Mouse (Mus musculus): Measurements from ENCODE around the gene Glis1.

Glis1 gene

DNA sequence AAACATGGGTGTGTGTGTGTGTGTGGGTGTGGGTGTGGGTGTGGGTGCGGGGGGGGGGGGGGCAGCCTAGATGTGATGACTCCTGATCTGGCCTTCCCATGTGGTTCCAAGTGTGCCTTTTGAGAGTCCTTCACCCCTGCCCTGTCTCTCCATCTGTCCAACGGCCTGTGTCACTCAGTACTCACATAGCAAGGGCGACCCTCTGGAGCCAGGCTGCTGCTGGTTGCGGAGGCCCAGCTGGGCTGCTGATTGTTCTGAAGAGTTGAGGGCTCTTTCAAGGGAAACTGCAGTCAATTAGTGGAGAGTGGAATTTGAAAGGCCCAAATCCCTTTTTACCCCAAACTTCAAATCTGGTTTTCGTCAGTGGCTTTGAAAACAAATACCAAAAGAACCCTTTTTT is 86.4 kb downstream of the Glis1 start:
- DNase-seq = no peak

DNA sequence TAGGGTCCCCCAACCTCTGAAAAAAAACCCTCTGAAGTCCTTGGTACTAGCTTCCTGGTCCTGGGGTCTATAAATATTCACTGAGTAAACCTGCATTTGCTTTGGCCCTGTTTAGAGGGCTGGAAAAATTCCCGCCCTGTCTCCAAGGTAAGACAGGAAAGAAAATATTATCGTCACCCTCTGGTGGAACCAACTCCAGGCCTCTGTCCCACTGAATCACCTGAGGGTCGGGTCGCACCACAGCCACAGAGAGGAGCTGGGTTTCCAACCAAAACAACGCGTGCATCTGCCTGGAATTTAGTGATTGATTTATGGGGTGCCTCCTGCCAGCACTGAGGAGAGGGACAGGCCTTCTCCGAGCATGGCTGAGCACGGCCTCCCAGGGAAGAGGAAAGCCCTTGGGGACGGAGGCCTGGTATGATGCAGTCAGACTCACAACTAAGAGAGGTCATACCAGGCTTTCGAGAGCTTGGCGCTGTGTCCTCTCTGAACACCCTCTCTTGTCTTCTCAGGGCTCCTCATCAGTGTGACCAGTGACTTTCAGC is 89.3 kb downstream of the Glis1 start:
- no peak for DNase-seq

GRCm38 (mm10) chr4:107535126-107535525 is 100.7 kb downstream of the Glis1 start:
- no peak for DNase-seq

DNA sequence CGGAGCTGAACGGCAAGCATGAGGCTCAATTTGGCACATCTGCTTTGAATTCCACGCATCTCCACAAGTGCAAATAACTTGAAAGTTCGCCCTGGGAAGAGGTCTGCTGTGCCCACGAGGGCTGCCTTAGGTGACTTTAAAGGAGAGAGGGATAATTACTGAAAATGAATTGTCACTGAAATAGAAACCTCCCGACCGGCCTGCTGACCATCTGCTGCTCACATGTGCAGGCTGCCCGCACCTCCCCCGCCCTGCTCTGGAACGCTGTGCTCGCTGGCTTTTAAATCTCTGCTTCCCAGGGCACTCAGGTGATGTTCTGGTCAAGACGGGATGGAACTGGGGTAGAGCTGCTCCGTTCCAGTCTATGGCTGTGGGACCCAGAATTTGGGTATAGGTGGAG is 103.7 kb downstream of the Glis1 start:
- no peak for DNase-seq

DNA sequence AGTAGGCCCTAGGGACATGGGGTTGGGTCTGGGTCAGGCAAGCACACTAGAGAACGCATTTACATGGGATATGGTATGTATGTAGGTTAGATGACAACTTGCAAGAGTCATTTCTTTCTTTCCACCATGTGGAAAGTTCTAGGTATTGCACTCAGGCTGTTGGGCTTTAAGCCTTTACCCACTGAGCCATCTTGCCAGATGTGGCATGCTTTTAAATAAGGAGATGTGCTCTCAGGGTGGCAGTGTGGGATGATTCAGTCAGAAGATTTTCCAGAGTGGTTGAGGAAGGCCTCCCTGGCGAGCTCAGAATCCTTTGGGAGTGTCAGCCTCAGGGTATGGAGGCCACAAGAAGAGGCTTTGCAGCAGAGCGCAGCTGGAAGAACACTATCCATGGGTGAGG is 104.2 kb downstream of the Glis1 start:
- no peak for DNase-seq

DNA sequence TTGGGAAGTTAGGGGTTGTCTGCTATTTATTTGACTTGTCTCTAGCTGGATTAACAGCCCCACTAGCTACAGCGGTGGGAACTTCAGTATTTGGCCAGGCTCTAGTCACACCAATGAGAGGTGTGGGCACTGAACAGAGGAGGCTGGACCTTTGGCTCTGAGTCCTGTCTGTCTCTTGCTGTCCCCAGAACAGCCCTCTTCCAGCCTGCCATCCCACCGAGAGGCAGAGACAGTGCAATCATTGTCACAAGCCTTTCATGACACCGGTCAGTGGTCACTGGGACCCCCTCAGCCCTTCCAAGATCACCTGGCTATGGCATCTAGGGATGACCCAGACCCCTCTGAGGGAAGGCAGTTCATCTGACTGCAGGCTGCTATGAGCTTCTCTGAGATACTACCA is 104.6 kb downstream of the Glis1 start:
- no peak for DNase-seq

- no peak for DNase-seq
Observed at GRCm38 (mm10) chr4:107541821-107542220, 107.4 kb downstream of the Glis1 start.

- no peak for DNase-seq
Observed at GRCm38 (mm10) chr4:107544843-107545242, 110.5 kb downstream of the Glis1 start.

GRCm38 (mm10) chr4:107545726-107546125 is 111.3 kb downstream of the Glis1 start:
- no peak for DNase-seq

DNA sequence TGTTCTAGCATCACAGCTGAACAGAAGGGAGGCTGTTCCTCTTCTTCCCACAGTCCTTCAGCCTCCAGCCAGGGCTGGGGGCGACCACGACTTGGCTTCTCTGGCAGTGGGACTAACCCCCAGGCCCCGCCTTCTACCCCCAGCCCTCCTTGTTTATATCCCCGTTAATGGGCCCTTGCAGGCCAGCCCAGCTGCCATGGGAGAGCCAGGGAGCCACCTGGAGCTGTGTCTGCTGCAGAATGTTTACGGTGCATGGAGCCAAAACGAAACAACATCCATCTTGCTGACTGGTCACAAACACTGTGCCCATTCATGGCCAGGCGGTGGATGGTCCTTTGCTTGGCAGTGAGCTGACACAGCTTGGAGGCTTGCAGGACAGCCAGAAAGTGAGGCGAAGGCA is 112.1 kb downstream of the Glis1 start:
- DNase-seq = peak; percentile 8

DNA sequence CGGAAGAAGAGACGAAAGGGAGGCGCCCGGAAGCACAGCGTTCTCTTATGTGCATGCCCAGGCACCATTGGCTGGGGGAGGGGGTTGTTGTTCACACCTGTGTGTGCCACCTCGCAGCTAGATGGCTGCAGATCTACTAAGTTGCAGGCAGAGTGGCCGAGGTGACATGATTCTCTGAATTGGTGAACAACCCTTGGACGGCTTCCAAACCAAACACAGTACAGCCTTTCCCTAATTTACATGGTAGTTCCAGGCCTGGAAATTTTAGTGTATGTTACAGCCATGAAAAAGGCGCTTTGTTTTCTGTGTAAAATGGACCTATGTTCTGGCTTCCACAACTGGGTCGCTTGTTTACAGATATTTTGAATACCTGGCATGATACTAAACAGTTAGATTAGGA is 115.7 kb downstream of the Glis1 start:
- no peak for DNase-seq

GRCm38 (mm10) chr4:107550546-107550945 is 116.2 kb downstream of the Glis1 start:
- no peak for DNase-seq

- no peak for DNase-seq
Observed at GRCm38 (mm10) chr4:107552696-107553095, 118.3 kb downstream of the Glis1 start.

- DNase-seq = no peak
Observed at GRCm38 (mm10) chr4:107553774-107554173, 119.4 kb downstream of the Glis1 start.

DNA sequence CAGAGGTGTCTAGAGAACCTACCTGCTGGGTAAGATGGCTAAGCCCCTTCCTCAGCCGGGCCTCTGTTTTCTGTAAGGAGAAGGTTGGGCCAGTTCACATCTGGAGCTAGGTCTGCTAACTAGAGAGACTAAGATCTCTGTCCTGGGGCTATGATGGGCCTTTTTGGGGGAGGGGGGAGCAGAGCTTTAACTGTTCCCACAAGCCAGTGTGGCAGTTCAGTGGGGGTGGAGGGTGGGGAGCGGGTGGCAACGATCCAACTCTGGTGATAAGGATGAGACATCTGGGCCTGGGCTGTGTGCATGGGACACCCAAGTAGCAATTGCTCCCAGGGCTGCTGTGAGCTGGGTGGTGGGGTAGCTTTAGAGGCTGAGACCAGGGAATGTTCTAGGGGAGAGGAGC is 124.4 kb downstream of the Glis1 start:
- no peak for DNase-seq

DNA sequence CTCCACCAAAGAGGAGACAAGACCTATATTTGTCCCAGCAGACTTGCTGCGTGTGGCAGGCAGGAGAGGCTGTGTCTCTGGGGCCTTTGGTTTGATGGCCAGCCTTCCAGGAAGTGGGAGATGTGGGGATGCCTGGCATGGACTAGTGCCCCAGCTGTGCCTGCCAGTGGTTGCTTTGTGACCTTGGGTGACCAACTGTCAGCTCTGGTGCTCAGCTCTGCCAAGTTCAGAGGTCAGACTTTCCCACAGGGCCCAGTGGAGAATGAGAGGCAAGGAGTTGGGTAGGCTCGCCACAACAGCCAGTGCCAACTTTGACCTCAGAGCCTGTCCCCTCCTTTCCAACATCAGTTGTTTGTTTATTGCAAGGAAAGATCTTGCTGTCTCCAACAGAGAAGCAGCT is 126.7 kb downstream of the Glis1 start:
- no peak for DNase-seq

DNA sequence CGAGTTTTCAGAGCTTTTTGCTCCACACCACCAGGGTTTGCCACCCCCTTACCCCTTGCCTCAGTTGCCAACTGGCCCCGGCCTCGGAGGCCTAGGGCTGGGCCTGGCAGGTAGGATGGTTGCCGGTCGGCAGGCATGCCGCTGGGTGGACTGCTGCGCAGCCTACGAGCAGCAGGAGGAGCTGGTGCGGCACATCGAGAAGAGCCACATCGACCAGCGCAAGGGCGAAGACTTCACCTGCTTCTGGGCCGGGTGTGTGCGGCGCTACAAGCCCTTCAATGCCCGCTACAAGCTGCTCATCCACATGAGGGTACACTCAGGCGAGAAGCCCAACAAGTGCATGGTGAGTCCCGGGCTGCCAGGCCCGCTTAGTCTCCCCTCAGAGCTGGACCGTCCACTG is 133.8 kb downstream of the Glis1 start:
- DNase-seq = no peak

- DNase-seq = no peak
Observed at GRCm38 (mm10) chr4:107568881-107569443, 134.6 kb downstream of the Glis1 start.

DNA sequence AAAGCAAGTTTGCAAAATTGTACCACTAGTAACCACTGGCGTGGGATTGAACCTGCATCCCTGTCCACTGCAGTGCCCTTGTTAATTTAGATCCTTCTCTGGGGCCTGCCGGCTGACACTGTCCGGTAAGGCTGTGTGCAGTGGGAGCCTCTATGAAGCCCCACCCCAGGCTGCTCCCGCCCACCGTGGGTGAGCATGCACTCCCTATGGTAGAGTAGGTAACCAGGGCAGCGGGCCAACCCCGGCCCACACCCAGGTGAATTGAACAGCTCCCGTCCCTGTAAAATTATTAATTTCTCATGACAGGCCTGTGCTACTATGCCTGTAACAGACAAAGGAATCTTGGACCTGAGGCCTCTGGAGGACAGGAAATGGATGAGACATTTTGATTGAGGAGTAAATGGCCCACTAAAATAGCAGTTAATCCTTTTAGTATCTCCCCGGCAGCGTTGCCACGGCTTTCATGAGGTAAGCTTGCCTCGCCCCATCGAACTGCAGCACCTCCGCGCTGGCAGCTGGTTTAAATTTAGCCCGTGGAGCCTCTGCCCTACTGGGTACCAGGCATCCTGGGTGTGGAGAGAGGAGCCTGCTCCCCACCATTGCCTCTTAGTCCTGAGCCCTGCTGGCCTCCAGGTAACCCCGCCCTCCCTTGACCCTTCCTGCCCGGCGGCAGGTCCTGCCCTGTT is 136.1 kb downstream of the Glis1 start:
- peak; percentile 16 for DNase-seq

GRCm38 (mm10) chr4:107575781-107576180 is 141.4 kb downstream of the Glis1 start:
- no peak for DNase-seq

DNA sequence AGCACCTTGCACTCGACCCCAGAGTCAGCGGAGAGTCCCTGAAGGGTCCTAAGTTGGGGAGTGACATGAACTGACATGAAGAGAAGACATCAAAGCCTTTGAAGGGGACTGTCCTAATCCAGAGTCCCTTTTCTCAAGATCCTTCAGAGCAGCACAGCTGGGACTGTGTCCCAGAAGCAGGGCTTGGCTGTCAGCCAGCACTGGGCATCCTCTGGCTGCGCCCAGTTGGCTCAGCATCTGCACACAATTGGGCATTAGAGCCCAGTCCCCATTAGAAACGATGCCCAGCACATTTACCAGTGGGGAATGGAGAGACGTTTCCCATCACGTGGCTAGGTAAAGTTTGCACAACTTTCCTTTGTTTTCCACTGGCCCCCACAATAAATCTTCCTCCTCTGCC is 142.4 kb downstream of the Glis1 start:
- peak; percentile 54 for DNase-seq

GRCm38 (mm10) chr4:107577146-107577839 is 142.9 kb downstream of the Glis1 start:
- no peak for DNase-seq

DNA sequence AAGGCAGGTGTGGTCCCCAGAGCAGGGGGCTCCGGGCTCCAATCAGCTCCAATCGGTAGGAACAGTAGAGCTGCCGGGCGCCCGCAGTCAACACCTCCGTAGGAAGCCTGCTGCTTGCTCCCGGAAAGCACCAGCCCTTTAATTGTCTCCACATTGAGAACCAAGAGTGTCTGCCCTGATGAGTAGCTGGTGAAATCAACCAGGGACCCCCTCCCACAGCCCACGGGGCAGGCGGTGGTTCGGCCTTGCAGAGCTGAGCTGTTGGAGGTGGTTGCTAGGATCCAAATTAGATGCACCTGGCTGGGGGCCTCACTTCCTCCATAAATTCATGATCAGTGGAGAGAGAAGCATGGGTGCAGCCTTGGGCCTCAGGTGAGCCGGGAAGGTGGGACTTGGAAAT is 146.5 kb downstream of the Glis1 start:
- DNase-seq = no peak

GRCm38 (mm10) chr4:107586391-107586790 is 152.0 kb downstream of the Glis1 start:
- no peak for DNase-seq

Measured in right cerebral cortex, adult 18-20 months (tissue).